Mouse (Mus musculus): ENCODE measurements around the gene Sema6c. TPM values are rescaled to one million over a fixed set of nuclear protein-coding genes. Genes with fewer than 3 reads are reported as not detected.

The Sema6c gene
- total and polyA plus RNA-seq, 2 experiments, result 0.65 to 2.9 TPM

DNA sequence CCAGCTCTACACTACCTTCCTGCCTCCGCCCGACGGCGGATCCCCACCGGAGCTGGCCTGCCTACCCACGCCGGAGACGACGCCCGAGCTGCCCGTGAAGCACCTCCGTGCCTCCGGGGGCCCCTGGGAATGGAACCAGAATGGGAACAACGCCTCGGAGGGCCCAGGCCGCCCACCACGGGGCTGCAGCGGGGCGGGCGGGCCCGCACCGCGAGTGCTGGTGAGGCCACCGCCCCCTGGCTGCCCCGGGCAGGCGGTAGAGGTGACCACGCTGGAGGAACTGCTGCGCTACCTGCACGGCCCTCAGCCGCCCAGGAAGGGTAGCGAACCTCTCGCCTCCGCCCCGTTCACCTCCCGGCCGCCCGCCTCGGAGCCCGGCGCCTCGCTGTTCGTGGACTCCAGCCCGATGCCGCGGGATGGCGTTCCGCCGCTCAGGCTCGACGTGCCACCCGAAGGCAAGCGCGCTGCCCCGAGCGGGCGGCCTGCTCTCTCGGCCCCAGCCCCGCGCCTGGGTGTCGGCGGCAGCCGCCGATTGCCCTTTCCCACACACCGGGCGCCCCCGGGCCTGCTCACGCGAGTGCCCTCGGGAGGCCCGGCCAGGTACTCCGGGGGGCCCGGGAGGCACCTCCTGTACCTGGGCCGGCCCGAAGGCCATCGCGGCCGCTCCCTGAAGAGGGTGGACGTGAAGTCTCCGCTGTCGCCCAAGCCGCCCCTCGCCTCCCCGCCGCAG is 12.4 kb downstream of the Sema6c start:
- H3K4me3 ChIP-seq (ENCODE audit: insufficient read depth, low read depth, low read length), result no peak overlapping the region
- WGBS, result 29% methylated on average over 71 of the region's 84 CpGs
- no peak overlapping the region for H3K27ac ChIP-seq (replicated peaks; ENCODE audit: insufficient read depth, low read depth, low read length)
- peaks cover 3% of the 10 kb centered on the region; the same call in 1 of the 2 replicates for H3K4me1 ChIP-seq (ENCODE audit: control insufficient read depth, insufficient read depth, low read length)
- no peaks in the 10 kb centered on the region for H3K36me3 ChIP-seq (ENCODE audit: control insufficient read depth, insufficient read depth, low read length)
- H3K9ac ChIP-seq (ENCODE audit: low read depth, low read length), result no peak overlapping the region
- DNase-seq (ENCODE audit: extremely low read depth, low read depth, low spot score), result no peak
- peaks cover 21% of the 10 kb centered on the region for H3K27me3 ChIP-seq (ENCODE audit: control insufficient read depth, insufficient read depth, low read length)
- H3K79me2 ChIP-seq (ENCODE audit: control insufficient read depth, insufficient read depth, low read length), result no peaks in the 10 kb centered on the region
- no peak for TF ChIP-seq CTCF (IDR thresholded peaks at IDR 0.05; ENCODE audit: low read depth, low read length)
- no peak for TF ChIP-seq POLR2A (IDR thresholded peaks at IDR 0.05; ENCODE audit: extremely low read depth, insufficient read depth, low read length)

DNA sequence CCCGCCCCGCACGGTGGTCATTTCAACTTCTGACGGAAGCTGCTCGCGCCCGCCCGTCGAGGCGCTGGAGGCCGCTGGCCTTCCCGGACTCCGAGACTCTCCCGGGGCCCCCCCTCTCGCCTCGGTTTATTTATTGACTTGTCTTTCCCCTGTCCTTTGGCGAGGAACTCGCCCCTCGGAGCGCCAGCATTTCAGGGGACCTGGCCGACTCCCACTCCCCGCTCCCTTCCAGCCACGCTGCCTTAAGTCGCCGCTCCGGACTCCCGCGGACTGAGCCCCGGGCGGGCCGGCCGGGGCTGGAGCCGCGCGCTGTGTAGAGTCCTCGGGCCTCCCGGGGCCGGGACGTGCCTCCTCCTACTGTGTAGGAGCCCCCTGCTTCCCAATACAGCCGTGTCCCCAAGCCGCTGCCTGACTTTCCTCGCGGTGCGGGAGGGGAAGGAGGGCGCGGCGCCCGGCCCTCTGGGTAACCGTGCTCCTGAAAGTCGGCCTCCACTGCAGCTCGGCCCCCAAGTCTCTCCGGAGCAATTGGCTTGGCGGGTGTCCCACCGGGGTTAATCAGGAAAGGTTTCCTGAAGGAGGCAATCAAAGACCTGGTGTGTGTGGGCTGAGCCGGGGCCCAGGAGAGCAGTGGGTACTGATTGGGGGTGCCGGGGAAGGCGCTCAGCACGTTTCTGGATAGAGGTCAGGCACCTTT is 13.1 kb downstream of the Sema6c start:
- peaks cover 3% of the 10 kb centered on the region; the same call in 1 of the 2 replicates for H3K4me1 ChIP-seq (ENCODE audit: control insufficient read depth, insufficient read depth, low read length)
- H3K79me2 ChIP-seq (ENCODE audit: control insufficient read depth, insufficient read depth, low read length), result no peaks in the 10 kb centered on the region
- H3K4me3 ChIP-seq (ENCODE audit: insufficient read depth, low read depth, low read length), result peak overlapping the region; percentile 25; the same call in 1 of the 2 replicates
- TF ChIP-seq CTCF (IDR thresholded peaks at IDR 0.05; ENCODE audit: low read depth, low read length) (no peak), POLR2A (IDR thresholded peaks at IDR 0.05; ENCODE audit: extremely low read depth, insufficient read depth, low read length) (no peak)
- DNase-seq (ENCODE audit: extremely low read depth, low read depth, low spot score), result no peak
- H3K9ac ChIP-seq (ENCODE audit: low read depth, low read length), result peak overlapping the region; percentile 18; the same call in 1 of the 2 replicates
- H3K27me3 ChIP-seq (ENCODE audit: control insufficient read depth, insufficient read depth, low read length), result peaks cover 21% of the 10 kb centered on the region
- WGBS, result 10% methylated on average over 58 of the region's 58 CpGs
- H3K27ac ChIP-seq (replicated peaks; ENCODE audit: insufficient read depth, low read depth, low read length), result no peak overlapping the region
- H3K36me3 ChIP-seq (ENCODE audit: control insufficient read depth, insufficient read depth, low read length), result no peaks in the 10 kb centered on the region

DNA sequence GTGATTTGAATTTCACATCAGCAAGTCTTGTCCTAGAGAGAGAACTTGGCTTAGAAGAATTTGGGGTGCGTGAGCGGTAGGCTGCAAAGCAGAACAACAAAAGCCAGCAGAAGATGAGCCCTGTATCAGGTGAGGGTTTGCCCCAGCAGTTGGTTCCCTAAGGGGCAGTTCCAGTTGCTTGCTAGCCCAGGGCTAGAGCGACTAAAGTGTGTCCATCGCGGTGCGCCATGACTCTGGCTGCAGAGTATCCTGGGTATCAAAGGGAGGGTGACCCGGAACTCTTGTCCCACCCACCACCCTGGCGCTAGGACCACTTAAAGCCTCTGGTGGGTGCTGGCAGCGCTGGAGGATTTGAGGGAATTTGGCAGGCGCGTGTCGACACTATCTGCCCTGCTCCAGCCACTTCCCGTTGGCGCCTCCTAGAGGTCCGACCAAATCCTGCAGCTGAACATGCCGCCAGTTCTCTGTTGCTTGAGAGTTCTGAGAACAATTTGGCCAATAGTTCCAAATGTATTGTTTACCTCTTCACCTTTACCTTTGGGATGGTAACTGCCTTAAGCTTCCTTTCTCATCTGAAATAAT is 13.8 kb downstream of the Sema6c start:
- peak; percentile 54 for DNase-seq (ENCODE audit: extremely low read depth, low read depth, low spot score)
- WGBS, result 4% methylated on average over 16 of the region's 16 CpGs
- Histone ChIP-seq H3K27me3 (ENCODE audit: control insufficient read depth, insufficient read depth, low read length) (peaks cover 21% of the 10 kb centered on the region), H3K4me3 (ENCODE audit: insufficient read depth, low read depth, low read length) (no peak overlapping the region), H3K79me2 (ENCODE audit: control insufficient read depth, insufficient read depth, low read length) (no peaks in the 10 kb centered on the region), H3K36me3 (ENCODE audit: control insufficient read depth, insufficient read depth, low read length) (no peaks in the 10 kb centered on the region), H3K4me1 (ENCODE audit: control insufficient read depth, insufficient read depth, low read length) (peaks cover 3% of the 10 kb centered on the region; the same call in 1 of the 2 replicates), H3K9ac (ENCODE audit: low read depth, low read length) (peak overlapping the region; percentile 34; the same call in 1 of the 2 replicates), H3K27ac (replicated peaks; ENCODE audit: insufficient read depth, low read depth, low read length) (no peak overlapping the region)
- no peak for TF ChIP-seq POLR2A (IDR thresholded peaks at IDR 0.05; ENCODE audit: extremely low read depth, insufficient read depth, low read length)
- peak; percentile 93 for TF ChIP-seq CTCF (IDR thresholded peaks at IDR 0.05; ENCODE audit: low read depth, low read length)

DNA sequence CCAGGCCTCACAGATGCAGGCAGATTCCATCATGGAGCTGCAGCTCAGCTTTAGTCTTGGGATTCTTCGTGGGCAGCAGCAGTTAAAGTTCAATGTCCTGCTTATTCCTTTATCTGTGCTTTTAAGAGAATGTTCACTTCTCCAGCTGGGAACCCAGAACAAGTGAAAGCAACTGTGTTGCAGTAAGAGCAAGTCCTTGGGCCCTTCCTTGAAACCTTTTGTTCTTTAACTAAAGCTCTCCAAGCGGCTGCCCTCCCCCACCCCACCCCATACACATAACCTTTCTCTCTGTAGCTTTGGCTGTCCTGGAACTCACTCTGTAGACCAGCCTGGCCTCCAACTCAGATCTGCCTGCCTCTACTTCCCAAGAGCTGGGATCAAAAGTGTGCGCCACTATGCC is 16.2 kb downstream of the Sema6c start:
- TF ChIP-seq CTCF (IDR thresholded peaks at IDR 0.05; ENCODE audit: low read depth, low read length) (no peak), POLR2A (IDR thresholded peaks at IDR 0.05; ENCODE audit: extremely low read depth, insufficient read depth, low read length) (no peak)
- peaks cover 3% of the 10 kb centered on the region; the same call in 1 of the 2 replicates for H3K4me1 ChIP-seq (ENCODE audit: control insufficient read depth, insufficient read depth, low read length)
- H3K4me3 ChIP-seq (ENCODE audit: insufficient read depth, low read depth, low read length), result no peak overlapping the region
- WGBS, result 86% methylated on average over 3 of the region's 3 CpGs
- H3K27me3 ChIP-seq (ENCODE audit: control insufficient read depth, insufficient read depth, low read length), result peaks cover 21% of the 10 kb centered on the region
- DNase-seq (ENCODE audit: extremely low read depth, low read depth, low spot score), result no peak
- no peaks in the 10 kb centered on the region for H3K79me2 ChIP-seq (ENCODE audit: control insufficient read depth, insufficient read depth, low read length)
- no peaks in the 10 kb centered on the region for H3K36me3 ChIP-seq (ENCODE audit: control insufficient read depth, insufficient read depth, low read length)
- no peak overlapping the region for H3K27ac ChIP-seq (replicated peaks; ENCODE audit: insufficient read depth, low read depth, low read length)
- H3K9ac ChIP-seq (ENCODE audit: low read depth, low read length), result no peak overlapping the region

DNA sequence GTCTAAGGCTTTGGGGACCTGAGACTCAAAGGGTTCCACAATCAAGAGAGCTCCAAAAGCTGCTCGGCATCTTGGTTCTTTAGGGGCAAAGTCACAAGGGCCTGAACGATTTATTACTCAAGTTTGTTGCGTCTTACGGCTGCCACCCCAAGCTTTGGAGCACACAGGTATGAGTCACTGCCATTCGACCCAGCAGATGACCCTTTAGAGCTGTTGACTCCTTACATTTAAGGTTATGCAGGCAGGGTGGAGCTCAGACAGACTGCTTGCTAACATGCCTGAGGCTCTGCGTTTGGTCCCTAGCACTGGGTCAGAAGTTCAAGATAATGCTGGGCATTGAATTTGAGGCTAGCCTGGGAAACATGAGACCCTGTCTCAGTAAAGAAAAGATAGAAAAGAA is 17.3 kb downstream of the Sema6c start:
- TF ChIP-seq POLR2A (IDR thresholded peaks at IDR 0.05; ENCODE audit: extremely low read depth, insufficient read depth, low read length), result no peak
- TF ChIP-seq CTCF (IDR thresholded peaks at IDR 0.05; ENCODE audit: low read depth, low read length), result no peak
- WGBS, result 82% methylated on average over 6 of the region's 6 CpGs
- H3K27me3 ChIP-seq (ENCODE audit: control insufficient read depth, insufficient read depth, low read length), result peaks cover 13% of the 10 kb centered on the region
- H3K36me3 ChIP-seq (ENCODE audit: control insufficient read depth, insufficient read depth, low read length), result no peaks in the 10 kb centered on the region
- H3K27ac ChIP-seq (replicated peaks; ENCODE audit: insufficient read depth, low read depth, low read length), result no peak overlapping the region
- H3K79me2 ChIP-seq (ENCODE audit: control insufficient read depth, insufficient read depth, low read length), result no peaks in the 10 kb centered on the region
- no peak for DNase-seq (ENCODE audit: extremely low read depth, low read depth, low spot score)
- no peak overlapping the region for H3K4me3 ChIP-seq (ENCODE audit: insufficient read depth, low read depth, low read length)
- no peak overlapping the region for H3K9ac ChIP-seq (ENCODE audit: low read depth, low read length)
- peaks cover 3% of the 10 kb centered on the region; the same call in 1 of the 2 replicates for H3K4me1 ChIP-seq (ENCODE audit: control insufficient read depth, insufficient read depth, low read length)

All from liver, adult 2 months (tissue).